Mouse (Mus musculus): Measurements from ENCODE around the gene Hfe2. TPM values are rescaled to one million over a fixed set of nuclear protein-coding genes. Genes with fewer than 3 reads are reported as not detected.
"Not testable (repeated sequence)": the region's sequence is repeated elsewhere in the genome, so short reads cannot be mapped to it uniquely, and the experiment has no call there.

Hfe2 gene
- polyA plus RNA-seq, 1 experiment, result not detected

GRCm38 (mm10) chr3:96485361-96485760, 39.6 kb upstream of the Hfe2 start:
- no peaks in the 10 kb centered on the region for H3K4me1 ChIP-seq (ENCODE audit: control insufficient read depth, insufficient read depth, low read length)
- TF ChIP-seq CTCF (IDR thresholded peaks at IDR 0.05; ENCODE audit: insufficient read depth, low read depth, low read length) (no peak), POLR2A (IDR thresholded peaks at IDR 0.05; ENCODE audit: insufficient read depth, low read depth, low read length) (no peak)
- H3K27ac ChIP-seq (ENCODE audit: insufficient read depth, low read depth, low read length), result no peak overlapping the region
- no peak overlapping the region for H3K4me3 ChIP-seq (ENCODE audit: insufficient read depth, low read depth, low read length)
- WGBS, result 93% methylated on average over 2 of the region's 2 CpGs

- H3K4me1 ChIP-seq (ENCODE audit: control insufficient read depth, insufficient read depth, low read length); H3K4me3 ChIP-seq (ENCODE audit: insufficient read depth, low read depth, low read length); H3K27ac ChIP-seq (ENCODE audit: insufficient read depth, low read depth, low read length): not testable (repeated sequence)
- WGBS, result 50% methylated on average over 4 of the region's 34 CpGs
Observed at GRCm38 (mm10) chr3:96486064-96486827, 38.7 kb upstream of the Hfe2 start.

- H3K27ac ChIP-seq (ENCODE audit: insufficient read depth, low read depth, low read length); H3K4me1 ChIP-seq (ENCODE audit: control insufficient read depth, insufficient read depth, low read length): not testable (repeated sequence)
- peak overlapping the region; percentile 13; the same call in 1 of the 2 replicates for H3K4me3 ChIP-seq (ENCODE audit: insufficient read depth, low read depth, low read length)
- WGBS, result 9% methylated on average over 9 of the region's 38 CpGs
Observed at GRCm38 (mm10) chr3:96486828-96487559, 38.0 kb upstream of the Hfe2 start.

- 5% methylated on average over 26 of the region's 26 CpGs for WGBS
- Histone ChIP-seq H3K27ac (ENCODE audit: insufficient read depth, low read depth, low read length) (peak overlapping the region; percentile 87), H3K4me3 (ENCODE audit: insufficient read depth, low read depth, low read length) (peak overlapping the region; percentile 50), H3K4me1 (ENCODE audit: control insufficient read depth, insufficient read depth, low read length) (no peaks in the 10 kb centered on the region)
- TF ChIP-seq CTCF (IDR thresholded peaks at IDR 0.05; ENCODE audit: insufficient read depth, low read depth, low read length) (no peak), POLR2A (IDR thresholded peaks at IDR 0.05; ENCODE audit: insufficient read depth, low read depth, low read length) (no peak)
Observed at GRCm38 (mm10) chr3:96487596-96488289, 37.2 kb upstream of the Hfe2 start.

- Histone ChIP-seq H3K4me3 (ENCODE audit: insufficient read depth, low read depth, low read length) (peak overlapping the region; percentile 50), H3K27ac (ENCODE audit: insufficient read depth, low read depth, low read length) (peak overlapping the region; percentile 87)
- not testable (repeated sequence) for H3K4me1 ChIP-seq (ENCODE audit: control insufficient read depth, insufficient read depth, low read length)
- 0% methylated on average over 3 of the region's 55 CpGs for WGBS
Observed at GRCm38 (mm10) chr3:96488290-96488906, 36.6 kb upstream of the Hfe2 start.

- Histone ChIP-seq H3K27ac (ENCODE audit: insufficient read depth, low read depth, low read length) (peak overlapping the region; percentile 75; the same call in 1 of the 2 replicates), H3K4me3 (ENCODE audit: insufficient read depth, low read depth, low read length) (peak overlapping the region; percentile 40)
- WGBS, result under 1% methylated on average over 9 of the region's 31 CpGs
- H3K4me1 ChIP-seq (ENCODE audit: control insufficient read depth, insufficient read depth, low read length), result not testable (repeated sequence)
Observed at GRCm38 (mm10) chr3:96488907-96489629, 35.9 kb upstream of the Hfe2 start.

GRCm38 (mm10) chr3:96489636-96490035, 35.3 kb upstream of the Hfe2 start:
- peak overlapping the region; percentile 75; the same call in 1 of the 2 replicates for H3K27ac ChIP-seq (ENCODE audit: insufficient read depth, low read depth, low read length)
- WGBS, result 35% methylated on average over 6 of the region's 8 CpGs
- not testable (repeated sequence) for H3K4me1 ChIP-seq (ENCODE audit: control insufficient read depth, insufficient read depth, low read length); H3K4me3 ChIP-seq (ENCODE audit: insufficient read depth, low read depth, low read length)

GRCm38 (mm10) chr3:96494456-96494855, 30.5 kb upstream of the Hfe2 start:
- WGBS, result 100% methylated on average over 6 of the region's 11 CpGs
- H3K4me3 ChIP-seq (ENCODE audit: insufficient read depth, low read depth, low read length); H3K4me1 ChIP-seq (ENCODE audit: control insufficient read depth, insufficient read depth, low read length); H3K27ac ChIP-seq (ENCODE audit: insufficient read depth, low read depth, low read length): not testable (repeated sequence)

GRCm38 (mm10) chr3:96494912-96495311, 30.1 kb upstream of the Hfe2 start:
- no peak for TF ChIP-seq POLR2A (IDR thresholded peaks at IDR 0.05; ENCODE audit: insufficient read depth, low read depth, low read length)
- no peak for TF ChIP-seq CTCF (IDR thresholded peaks at IDR 0.05; ENCODE audit: insufficient read depth, low read depth, low read length)
- 97% methylated on average over 3 of the region's 3 CpGs for WGBS
- Histone ChIP-seq H3K4me1 (ENCODE audit: control insufficient read depth, insufficient read depth, low read length) (peaks cover 6% of the 10 kb centered on the region), H3K4me3 (ENCODE audit: insufficient read depth, low read depth, low read length) (no peak overlapping the region), H3K27ac (ENCODE audit: insufficient read depth, low read depth, low read length) (no peak overlapping the region)
